Comparison of ENCODE assay signal across 16 mouse cellular contexts in the genomic region with DNA sequence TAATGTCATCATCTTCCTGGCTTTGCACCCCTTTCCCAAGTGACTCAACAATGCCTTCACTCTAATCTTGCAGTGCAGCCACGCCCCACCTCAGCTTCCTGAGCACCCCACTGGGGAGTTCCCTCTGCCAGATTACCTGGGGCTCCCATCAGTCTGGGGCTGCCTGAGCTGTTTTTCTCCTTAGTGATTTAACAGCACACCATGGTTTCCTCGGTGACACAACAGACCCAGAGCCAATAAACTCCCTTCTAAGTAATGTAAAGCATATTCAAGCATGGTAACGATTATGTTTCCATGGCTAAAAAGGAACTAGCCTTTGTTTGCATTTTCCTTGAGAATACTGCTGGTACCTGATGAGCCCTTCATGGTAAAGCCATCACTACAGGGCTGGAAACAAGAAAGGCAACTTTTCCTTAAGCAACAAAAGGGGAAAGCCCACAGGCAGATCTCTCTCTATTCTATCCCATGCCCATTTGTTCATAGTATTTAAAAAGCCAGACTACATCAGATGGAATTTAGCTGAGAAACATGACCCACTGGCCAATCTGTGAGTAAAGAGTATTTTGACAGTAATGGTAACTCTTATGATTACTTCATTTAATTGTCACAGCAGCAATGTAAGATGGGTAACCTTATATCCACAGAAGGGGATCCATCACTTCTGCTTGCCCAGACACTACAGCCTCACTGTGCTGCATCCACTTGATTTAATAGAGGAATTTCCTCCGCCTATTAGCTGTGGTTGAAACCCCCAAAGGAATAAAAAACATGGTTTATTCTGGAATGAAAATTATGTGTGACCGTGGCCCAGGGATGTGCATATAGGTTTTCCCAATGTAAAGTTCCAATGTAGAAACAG.
A peak's percentile ranks its signal among the peaks of the same experiment; 100 is the strongest.
DNase-seq lines count a peak whose midpoint lies in the region; ATAC-seq lines count a peak whose summit lies in the region.
"Had no signal": no experiment of that assay in that cellular context is flagged by ENCODE, and none has a peak within 500 bp of the region (broad histone marks: within the 10 kb centered on the region; RNA-seq: fewer than 3 reads in every experiment).

No protein-coding gene starts in this region.

- H3K27ac ChIP-seq in limb, embryonic 11.5 days (replicated peaks; ENCODE audit: low read depth, low read length), result peak overlapping the region; percentile 72; the same call in 1 of the 2 replicates
- H3K27ac ChIP-seq: forebrain, embryonic 15.5 days; hindbrain, embryonic 13.5 days; liver, embryonic 12.5 days; midbrain, embryonic 10.5 days had no signal

- H3K4me1 ChIP-seq in limb, embryonic 11.5 days (ENCODE audit: control insufficient read depth, insufficient read depth, low read length), result 0 out of 2 replicates have a peak, but pooled peaks cover 2% of the 10 kb centered on the region
- H3K4me1 ChIP-seq: forebrain, embryonic 15.5 days; liver, embryonic 12.5 days had no signal

- no peak overlapping the region for H3K4me2 ChIP-seq in limb, embryonic 11.5 days (ENCODE audit: low read depth, severe bottlenecking)
- H3K4me2 ChIP-seq: forebrain, embryonic 15.5 days; hindbrain, embryonic 13.5 days; liver, embryonic 12.5 days had no signal

- no peak overlapping the region for H3K9ac ChIP-seq in limb, embryonic 11.5 days (ENCODE audit: low read length)
- H3K9ac ChIP-seq: forebrain, embryonic 15.5 days; hindbrain, embryonic 13.5 days; liver, embryonic 12.5 days had no signal

- H3K27me3 ChIP-seq in limb, embryonic 11.5 days (ENCODE audit: control insufficient read depth, insufficient read depth, low read length), result no peaks in the 10 kb centered on the region
- H3K27me3 ChIP-seq: forebrain, embryonic 15.5 days; hindbrain, embryonic 13.5 days; liver, embryonic 12.5 days had no signal

- peak; percentile 84 for DNase-seq in heart, adult 11 months
- DNase-seq in heart, adult 9 months (ENCODE audit: low spot score in 2 of 2), result no peak
- peak; percentile 2 for DNase-seq in embryo, embryonic 11.5 days (ENCODE audit: low read depth, low spot score)
- DNase-seq in forelimb bud, embryonic 11.5 days (ENCODE audit: low read depth, low spot score), result peak; percentile 72
- peak; percentile 44 for DNase-seq in limb, embryonic 11.5 days (ENCODE audit: low spot score)
- no peak for DNase-seq in adrenal gland, postnatal 14 days
- DNase-seq in layer of hippocampus, adult 18-20 months (ENCODE audit: low spot score in 2 of 2), result no peak
- DNase-seq: cerebellum, adult 11-12 months; kidney, adult 11 months had no signal

- WGBS in limb, embryonic 11.5 days, result 38% methylated on average over 5 of the region's 5 CpGs

- ATAC-seq in limb, embryonic 11.5 days (ENCODE audit: insufficient number of reproducible peaks, low FRiP score, low TSS enrichment, low read depth), result no peak
- ATAC-seq in activated CD4-positive, CD25-positive, alpha-beta regulatory T cell, adult 4 months, result no peak
- ATAC-seq: forebrain, embryonic 15.5 days; liver, embryonic 12.5 days; lung, postnatal 0 days had no signal

- H3K36me3 ChIP-seq in limb, embryonic 11.5 days (ENCODE audit: control insufficient read depth, insufficient read depth, low read length), result no peaks in the 10 kb centered on the region
- H3K36me3 ChIP-seq: forebrain, embryonic 15.5 days; hindbrain, embryonic 13.5 days; liver, embryonic 12.5 days; midbrain, embryonic 10.5 days had no signal

- no peak overlapping the region for H3K4me3 ChIP-seq in limb, embryonic 11.5 days (ENCODE audit: low read depth, low read length)
- H3K4me3 ChIP-seq: forebrain, embryonic 15.5 days; hindbrain, embryonic 13.5 days; liver, embryonic 12.5 days; midbrain, embryonic 10.5 days; myocyte had no signal

- no peaks in the 10 kb centered on the region for H3K9me3 ChIP-seq in limb, embryonic 11.5 days (ENCODE audit: control insufficient read depth, low read length)
- H3K9me3 ChIP-seq: forebrain, embryonic 15.5 days; hindbrain, embryonic 13.5 days; liver, embryonic 12.5 days; midbrain, embryonic 10.5 days had no signal

Comparison
In these comparisons a context has a peak if more than half of its experiments do, and no peak if none do; other contexts are left out.
1. DNase-seq: peak in heart, adult 11 months (single experiment), embryo, embryonic 11.5 days (single experiment), forelimb bud, embryonic 11.5 days (single experiment) and limb, embryonic 11.5 days (single experiment); none in heart, adult 9 months (0 of 2), adrenal gland, postnatal 14 days (single experiment) and layer of hippocampus, adult 18-20 months (0 of 2).